Mouse (Mus musculus) intestine, embryonic 14.5 days (tissue): ENCODE measurements around the gene Ptprm. TPM values are rescaled to one million over a fixed set of nuclear protein-coding genes. Genes with fewer than 3 reads are reported as not detected.

ENCODE experiments used
- ATAC-seq: fragments of 200-750 bp; cut with Nextera tagmentation; replicated peaks from 2 replicates; pipeline ENCODE4 v1.8.0; 2017; ENCODE audit warnings: low read depth, moderate number of reproducible peaks, moderate TSS enrichment, moderate library complexity; ENCODE audit not compliant: low FRiP score, low TSS enrichment
- DNase-seq: peaks from one replicate; pipeline ENCODE4 v3.0.0-alpha.2; 2018; ENCODE audit warnings: low spot score
- H3K27ac ChIP-seq: fragments of 300-500 bp; sonication (generic); 2 replicates; pipeline ENCODE4 v1.5.1; 2014; ENCODE audit warnings: low read depth, mild to moderate bottlenecking, control low read depth
- H3K27me3 ChIP-seq: fragments of 300-500 bp; sonication (generic); replicated peaks from 2 replicates; pipeline ENCODE4 v1.6.1; 2014; ENCODE audit warnings: low read length, control low read depth; ENCODE audit not compliant: control insufficient read depth, insufficient read depth
- H3K36me3 ChIP-seq: fragments of 300-500 bp; sonication (generic); 2 replicates; pipeline ENCODE4 v1.6.1; 2014; ENCODE audit warnings: low read length, control low read depth; ENCODE audit not compliant: control insufficient read depth, insufficient read depth
- H3K4me1 ChIP-seq: fragments of 300-500 bp; sonication (generic); replicated peaks from 2 replicates; pipeline ENCODE4 v1.6.1; 2014; ENCODE audit warnings: low read length, control low read depth, mixed read lengths; ENCODE audit not compliant: control insufficient read depth, insufficient read depth
- H3K4me2 ChIP-seq: fragments of 300-500 bp; sonication (generic); 2 replicates; pipeline ENCODE4 v1.6.1; 2014; ENCODE audit warnings: low read length
- H3K4me3 ChIP-seq: fragments of 300-500 bp; sonication (generic); 2 replicates; pipeline ENCODE4 v1.5.1; 2014; ENCODE audit warnings: low read depth, low read length, control low read depth, mixed read lengths
- H3K9ac ChIP-seq: fragments of 300-500 bp; sonication (generic); 2 replicates; pipeline ENCODE4 v1.6.1; 2014; ENCODE audit warnings: mild to moderate bottlenecking, low read length
- H3K9me3 ChIP-seq: fragments of 300-500 bp; sonication (generic); 2 replicates; pipeline ENCODE4 v1.6.1; 2016; ENCODE audit warnings: low read length, control low read depth; ENCODE audit not compliant: control insufficient read depth
- WGBS: fragments of 180-500 bp; shearing (Covaris S2); extraction: QIAGEN DNeasy Blood & Tissue Kit; methylation state at CpG from one replicate; pipeline ENCODE4 v1.1.7; 2014; 5-methylcytosine and 5-hydroxymethylcytosine counted together
- polyA plus RNA-seq: library from polyadenylated mRNA; unstranded; fragments of >200 nt; fragmentation: Nextera tagmentation; extraction: Ambion mirVana; gene quantifications from 2 replicates; pipeline ENCODE4 v1.2.1, GENCODE M21; 2014

The Ptprm gene
- polyA plus RNA-seq, 1 experiment from 2014 or later = 15.9 TPM

- H3K27ac ChIP-seq = no peak overlapping the region
- no peaks in the 10 kb centered on the region for H3K4me1 ChIP-seq
- WGBS = 77% methylated on average over 6 of the region's 6 CpGs
- DNase-seq = no peak
- H3K9ac ChIP-seq = no peak overlapping the region
- H3K4me3 ChIP-seq = no peak overlapping the region
- no peaks in the 10 kb centered on the region for H3K9me3 ChIP-seq
- no peak overlapping the region for H3K4me2 ChIP-seq
- H3K36me3 ChIP-seq = no peaks in the 10 kb centered on the region
- no peak for ATAC-seq
- H3K27me3 ChIP-seq = no peaks in the 10 kb centered on the region
Measured at GRCm38 (mm10) chr17:66960557-66960956, 393.7 kb downstream of the Ptprm start.

GRCm38 (mm10) chr17:66959815-66960214, 394.4 kb downstream of the Ptprm start:
- no peaks in the 10 kb centered on the region for H3K36me3 ChIP-seq
- H3K27ac ChIP-seq = no peak overlapping the region
- no peak overlapping the region for H3K9ac ChIP-seq
- H3K4me2 ChIP-seq = no peak overlapping the region
- no peaks in the 10 kb centered on the region for H3K4me1 ChIP-seq
- H3K4me3 ChIP-seq = no peak overlapping the region
- no peaks in the 10 kb centered on the region for H3K9me3 ChIP-seq
- WGBS = 92% methylated on average over 2 of the region's 2 CpGs
- ATAC-seq (no peak), DNase-seq (no peak)
- H3K27me3 ChIP-seq = no peaks in the 10 kb centered on the region

- H3K9me3 ChIP-seq = no peaks in the 10 kb centered on the region
Measured at GRCm38 (mm10) chr17:66958766-66959165, 395.5 kb downstream of the Ptprm start.

GRCm38 (mm10) chr17:66944498-66944897, 409.8 kb downstream of the Ptprm start:
- Histone ChIP-seq H3K27me3 (no peaks in the 10 kb centered on the region), H3K4me1 (no peaks in the 10 kb centered on the region), H3K9ac (no peak overlapping the region), H3K9me3 (no peaks in the 10 kb centered on the region), H3K4me3 (no peak overlapping the region), H3K36me3 (no peaks in the 10 kb centered on the region), H3K27ac (no peak overlapping the region), H3K4me2 (no peak overlapping the region)
- DNase-seq (no peak), ATAC-seq (no peak)
- 80% methylated on average over 4 of the region's 4 CpGs for WGBS

More at GRCm38 (mm10) chr17:66958766-66959165, 395.5 kb downstream of the Ptprm start:
- H3K27ac ChIP-seq = no peak overlapping the region
- no peak overlapping the region for H3K9ac ChIP-seq
- no peaks in the 10 kb centered on the region for H3K4me1 ChIP-seq
- H3K27me3 ChIP-seq = no peaks in the 10 kb centered on the region
- ATAC-seq = no peak
- WGBS = 78% methylated on average over 2 of the region's 2 CpGs
- no peak overlapping the region for H3K4me3 ChIP-seq
- no peaks in the 10 kb centered on the region for H3K36me3 ChIP-seq
- no peak overlapping the region for H3K4me2 ChIP-seq
- DNase-seq = no peak

GRCm38 (mm10) chr17:66943539-66943938, 410.7 kb downstream of the Ptprm start:
- no peak overlapping the region for H3K27ac ChIP-seq
- H3K9ac ChIP-seq = no peak overlapping the region
- ATAC-seq (no peak), DNase-seq (no peak)
- H3K36me3 ChIP-seq = no peaks in the 10 kb centered on the region
- H3K27me3 ChIP-seq = no peaks in the 10 kb centered on the region
- no peaks in the 10 kb centered on the region for H3K4me1 ChIP-seq
- no peak overlapping the region for H3K4me3 ChIP-seq
- no peaks in the 10 kb centered on the region for H3K9me3 ChIP-seq
- no peak overlapping the region for H3K4me2 ChIP-seq
- WGBS = 87% methylated on average over 9 of the region's 9 CpGs

GRCm38 (mm10) chr17:66925611-66926010, 428.6 kb downstream of the Ptprm start:
- no peak overlapping the region for H3K9ac ChIP-seq
- ATAC-seq = no peak
- WGBS = 91% methylated on average over 5 of the region's 5 CpGs

GRCm38 (mm10) chr17:66914696-66915095, 439.6 kb downstream of the Ptprm start:
- Histone ChIP-seq H3K36me3 (no peaks in the 10 kb centered on the region), H3K4me2 (no peak overlapping the region), H3K4me3 (no peak overlapping the region), H3K27me3 (no peaks in the 10 kb centered on the region), H3K4me1 (no peaks in the 10 kb centered on the region), H3K9me3 (no peaks in the 10 kb centered on the region), H3K27ac (no peak overlapping the region), H3K9ac (no peak overlapping the region)
- DNase-seq (no peak), ATAC-seq (no peak)
- 66% methylated on average over 6 of the region's 6 CpGs for WGBS

More at GRCm38 (mm10) chr17:66925611-66926010, 428.6 kb downstream of the Ptprm start:
- H3K9me3 ChIP-seq = no peaks in the 10 kb centered on the region
- no peaks in the 10 kb centered on the region for H3K4me1 ChIP-seq
- no peak overlapping the region for H3K27ac ChIP-seq
- H3K4me2 ChIP-seq = no peak overlapping the region
- DNase-seq = no peak
- no peaks in the 10 kb centered on the region for H3K27me3 ChIP-seq
- no peak overlapping the region for H3K4me3 ChIP-seq
- no peaks in the 10 kb centered on the region for H3K36me3 ChIP-seq

GRCm38 (mm10) chr17:66912533-66912932, 441.7 kb downstream of the Ptprm start:
- Histone ChIP-seq H3K4me3 (no peak overlapping the region), H3K9ac (no peak overlapping the region), H3K36me3 (no peaks in the 10 kb centered on the region), H3K9me3 (no peaks in the 10 kb centered on the region), H3K27me3 (no peaks in the 10 kb centered on the region), H3K27ac (no peak overlapping the region), H3K4me1 (no peaks in the 10 kb centered on the region), H3K4me2 (no peak overlapping the region)
- 88% methylated on average over 6 of the region's 6 CpGs for WGBS
- DNase-seq = no peak
- ATAC-seq = no peak

- DNase-seq (no peak), ATAC-seq (no peak)
- Histone ChIP-seq H3K9me3 (no peaks in the 10 kb centered on the region), H3K27ac (no peak overlapping the region), H3K4me2 (no peak overlapping the region), H3K4me3 (no peak overlapping the region), H3K27me3 (no peaks in the 10 kb centered on the region), H3K36me3 (no peaks in the 10 kb centered on the region), H3K9ac (no peak overlapping the region), H3K4me1 (no peaks in the 10 kb centered on the region)
- WGBS = 92% methylated on average over 11 of the region's 11 CpGs
Measured at GRCm38 (mm10) chr17:66912120-66912519, 442.1 kb downstream of the Ptprm start.
